Mouse (Mus musculus) erythroblast, embryonic 14.5 days (primary cell): ENCODE measurements around the gene Arhgef19. TPM values are rescaled to one million over a fixed set of nuclear protein-coding genes. Genes with fewer than 3 reads are reported as not detected.

ENCODE experiments used
- H3K27me3 ChIP-seq: 2 replicates; pipeline ENCODE4 v1.6.1; 2012; ENCODE audit warnings: inconsistent platforms; ENCODE audit not compliant: control insufficient read depth
- H3K36me3 ChIP-seq: 2 replicates; pipeline ENCODE4 v1.6.1; 2012; ENCODE audit warnings: mild to moderate bottlenecking, inconsistent platforms; ENCODE audit not compliant: control insufficient read depth
- H3K4me1 ChIP-seq: 2 replicates; pipeline ENCODE4 v1.6.1; 2012; ENCODE audit warnings: inconsistent platforms; ENCODE audit not compliant: control insufficient read depth
- H3K4me3 ChIP-seq: replicated peaks from 2 replicates; pipeline ENCODE3; 2012; ENCODE audit warnings: moderate library complexity, mild to moderate bottlenecking, inconsistent platforms
- H3K9me3 ChIP-seq: 2 replicates; pipeline ENCODE4 v1.6.1; 2012; ENCODE audit warnings: low read length, inconsistent platforms, mixed read lengths; ENCODE audit not compliant: control insufficient read depth
- GATA1 ChIP-seq: IDR thresholded peaks from 2 replicates; pipeline ENCODE4 v1.6.1; 2012; ENCODE audit warnings: low read length, inconsistent platforms, mixed read lengths
- TAL1 ChIP-seq: IDR thresholded peaks from 3 replicates; pipeline ENCODE4 v1.6.1; 2012; ENCODE audit warnings: low read length, inconsistent platforms, mixed read lengths
- polyA plus RNA-seq: library from polyadenylated mRNA; stranded (reverse); fragments of >175 nt; gene quantifications from 2 replicates; pipeline ENCODE4 v1.2.3, GENCODE M21; 2012

Arhgef19 gene
- polyA plus RNA-seq, 1 experiment, result 0.12 TPM

DNA sequence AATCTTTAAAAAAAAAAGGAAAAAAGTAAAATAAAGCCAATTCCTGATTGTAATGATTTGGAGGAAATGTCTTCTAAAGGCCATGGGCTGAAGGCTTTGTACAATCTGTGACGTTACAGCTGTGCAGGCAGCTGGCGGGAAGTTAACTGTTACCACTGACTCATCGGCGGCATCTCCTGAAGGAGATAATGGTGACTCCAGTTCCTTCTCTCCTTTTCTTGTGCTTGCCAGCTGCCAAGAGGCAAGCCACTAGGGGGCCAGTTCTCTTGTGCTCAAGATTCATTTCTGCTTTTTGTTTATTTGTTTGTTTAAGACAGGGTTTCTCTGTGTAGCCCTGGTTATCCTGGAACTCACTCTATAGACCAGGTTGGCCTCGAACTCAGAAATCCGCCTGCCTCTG lies 29.8 kb downstream of the Arhgef19 start:
- H3K27me3 ChIP-seq, result peaks cover 8% of the 10 kb centered on the region
- no peaks in the 10 kb centered on the region for H3K36me3 ChIP-seq
- H3K4me3 ChIP-seq, result no peak overlapping the region
- H3K4me1 ChIP-seq, result no peaks in the 10 kb centered on the region
- no peak for TF ChIP-seq GATA1
- TF ChIP-seq TAL1, result no peak
- no peaks in the 10 kb centered on the region; the same call in 1 of the 2 replicates for H3K9me3 ChIP-seq

DNA sequence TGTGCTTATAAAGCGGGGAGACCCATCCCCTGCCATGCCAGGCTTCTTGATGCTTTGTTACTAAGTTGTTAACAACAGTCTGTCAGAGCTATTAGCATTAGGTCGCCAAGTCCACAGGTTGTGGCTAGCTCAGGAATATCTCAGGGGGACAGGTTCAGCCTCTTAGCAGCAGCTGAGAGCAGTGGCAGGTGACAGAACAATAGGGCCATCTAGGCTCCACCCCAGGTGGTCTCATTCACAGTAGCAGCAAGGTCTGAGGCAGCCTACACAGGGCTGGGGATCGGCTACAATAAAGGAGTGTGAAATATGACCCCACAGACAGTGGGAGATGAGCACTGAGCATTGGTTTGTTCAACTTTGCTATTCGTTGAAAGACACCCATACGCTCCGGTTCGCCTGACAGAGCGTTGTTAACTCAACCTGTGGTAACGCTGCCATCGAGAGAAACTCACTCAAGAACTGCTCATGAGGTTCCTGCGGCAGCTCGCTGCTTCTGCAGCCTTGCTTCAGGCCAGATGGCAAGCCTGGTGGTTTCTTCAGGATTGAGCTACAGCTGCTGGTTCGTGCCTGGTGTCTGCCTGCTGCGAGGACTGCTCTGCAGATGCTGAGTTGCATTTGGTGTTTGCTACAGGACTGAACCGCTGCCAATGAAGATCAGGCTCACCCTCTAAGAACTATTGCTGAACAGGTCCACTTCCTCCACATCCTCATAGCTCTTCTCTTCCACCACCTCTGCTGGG lies 31.1 kb downstream of the Arhgef19 start:
- no peak overlapping the region for H3K4me3 ChIP-seq
- no peaks in the 10 kb centered on the region for H3K36me3 ChIP-seq
- TF ChIP-seq TAL1 (no peak), GATA1 (no peak)
- H3K27me3 ChIP-seq, result peaks cover 8% of the 10 kb centered on the region
- H3K4me1 ChIP-seq, result no peaks in the 10 kb centered on the region
- H3K9me3 ChIP-seq, result no peaks in the 10 kb centered on the region; the same call in 1 of the 2 replicates

DNA sequence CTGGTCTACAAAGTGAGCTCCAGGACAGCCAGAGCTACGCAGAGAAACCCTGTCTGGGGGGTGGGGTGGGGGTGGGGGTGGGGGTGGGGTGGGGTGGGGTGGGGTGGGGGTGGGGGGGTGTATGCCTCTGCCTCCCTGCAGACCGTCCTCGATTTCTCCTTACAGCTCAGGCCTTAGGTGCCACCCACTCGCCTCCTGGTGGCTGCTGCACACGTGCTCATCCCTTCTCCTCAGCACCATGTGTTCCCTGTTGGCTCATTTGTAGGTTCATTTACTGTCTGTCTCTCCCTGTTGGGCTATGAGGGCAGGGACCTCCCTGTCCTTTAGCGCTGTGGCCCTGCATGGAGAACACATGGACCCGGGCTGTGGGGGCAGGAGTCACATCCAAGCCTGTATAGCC lies 31.9 kb downstream of the Arhgef19 start:
- TF ChIP-seq GATA1 (no peak), TAL1 (no peak)
- no peak overlapping the region for H3K4me3 ChIP-seq
- H3K4me1 ChIP-seq, result no peaks in the 10 kb centered on the region
- no peaks in the 10 kb centered on the region; the same call in 1 of the 2 replicates for H3K9me3 ChIP-seq
- H3K36me3 ChIP-seq, result no peaks in the 10 kb centered on the region
- H3K27me3 ChIP-seq, result peaks cover 8% of the 10 kb centered on the region

DNA sequence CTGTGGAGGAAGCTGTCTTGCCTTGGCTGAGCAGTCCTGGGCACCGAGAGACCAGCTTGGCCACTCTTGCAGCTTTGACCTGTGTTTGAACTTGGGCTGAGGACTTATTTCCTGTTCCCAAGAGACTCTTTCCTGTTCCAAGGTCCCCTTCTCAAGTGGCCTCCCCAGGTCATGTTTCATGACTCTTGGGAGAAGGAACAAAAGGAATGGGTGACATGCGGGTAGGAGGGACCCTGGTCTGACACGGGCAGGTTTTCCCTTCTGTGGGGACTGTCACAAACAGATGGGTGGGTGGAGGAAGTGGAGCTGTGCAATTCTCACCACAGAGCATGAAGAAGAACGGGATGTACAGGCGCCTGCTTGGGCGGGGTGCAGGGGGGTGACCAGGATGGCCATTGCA lies 32.4 kb downstream of the Arhgef19 start:
- H3K36me3 ChIP-seq, result no peaks in the 10 kb centered on the region
- H3K9me3 ChIP-seq, result no peaks in the 10 kb centered on the region; the same call in 1 of the 2 replicates
- TF ChIP-seq TAL1 (no peak), GATA1 (no peak)
- peaks cover 8% of the 10 kb centered on the region for H3K27me3 ChIP-seq
- no peaks in the 10 kb centered on the region for H3K4me1 ChIP-seq
- H3K4me3 ChIP-seq, result no peak overlapping the region

DNA sequence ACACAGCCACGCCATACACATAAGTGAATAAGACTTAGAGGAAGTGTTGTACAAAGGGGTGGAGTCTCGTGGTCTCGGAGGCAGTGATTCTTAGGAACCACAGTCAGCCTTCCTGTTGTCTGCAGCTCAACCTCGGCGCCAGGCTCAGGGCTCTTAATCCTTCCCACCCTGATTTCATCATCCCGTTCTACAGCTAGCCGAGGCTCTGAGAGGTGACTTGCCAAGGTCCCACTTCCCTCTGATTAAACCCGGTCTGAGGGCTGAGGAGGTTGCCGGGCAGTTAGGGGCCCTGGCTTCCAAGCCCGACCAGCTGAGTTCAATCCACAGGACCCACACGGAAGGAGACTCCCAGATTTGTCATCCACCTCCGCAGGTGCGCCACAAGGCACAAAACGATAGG lies 33.6 kb downstream of the Arhgef19 start:
- Histone ChIP-seq H3K4me1 (no peaks in the 10 kb centered on the region), H3K27me3 (peaks cover 8% of the 10 kb centered on the region), H3K4me3 (no peak overlapping the region), H3K36me3 (no peaks in the 10 kb centered on the region), H3K9me3 (no peaks in the 10 kb centered on the region; the same call in 1 of the 2 replicates)
- TF ChIP-seq GATA1, result no peak
- no peak for TF ChIP-seq TAL1

DNA sequence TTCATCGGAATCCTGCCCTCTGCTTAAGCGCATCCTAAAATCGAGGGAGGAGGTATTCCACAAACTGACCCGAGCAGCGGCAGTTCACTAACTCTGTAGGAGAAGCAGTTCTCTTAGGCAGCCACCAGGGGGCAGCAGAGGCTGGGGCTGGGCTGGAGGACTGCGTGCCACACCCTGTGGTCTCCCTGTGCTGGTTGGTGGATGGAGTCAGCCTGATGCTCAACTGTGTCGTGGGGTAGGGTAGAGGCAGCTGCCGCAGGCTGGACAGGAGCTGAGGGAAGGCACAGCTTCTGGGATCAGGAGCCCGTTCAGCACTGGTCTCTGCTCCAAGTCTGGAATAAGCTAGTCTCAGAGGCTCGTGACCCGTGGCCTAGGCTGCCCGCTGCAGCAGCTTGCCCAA lies 34.0 kb downstream of the Arhgef19 start:
- Histone ChIP-seq H3K9me3 (no peaks in the 10 kb centered on the region; the same call in 1 of the 2 replicates), H3K4me3 (no peak overlapping the region), H3K27me3 (peaks cover 8% of the 10 kb centered on the region), H3K4me1 (no peaks in the 10 kb centered on the region), H3K36me3 (no peaks in the 10 kb centered on the region)
- TF ChIP-seq TAL1, result no peak
- no peak for TF ChIP-seq GATA1

DNA sequence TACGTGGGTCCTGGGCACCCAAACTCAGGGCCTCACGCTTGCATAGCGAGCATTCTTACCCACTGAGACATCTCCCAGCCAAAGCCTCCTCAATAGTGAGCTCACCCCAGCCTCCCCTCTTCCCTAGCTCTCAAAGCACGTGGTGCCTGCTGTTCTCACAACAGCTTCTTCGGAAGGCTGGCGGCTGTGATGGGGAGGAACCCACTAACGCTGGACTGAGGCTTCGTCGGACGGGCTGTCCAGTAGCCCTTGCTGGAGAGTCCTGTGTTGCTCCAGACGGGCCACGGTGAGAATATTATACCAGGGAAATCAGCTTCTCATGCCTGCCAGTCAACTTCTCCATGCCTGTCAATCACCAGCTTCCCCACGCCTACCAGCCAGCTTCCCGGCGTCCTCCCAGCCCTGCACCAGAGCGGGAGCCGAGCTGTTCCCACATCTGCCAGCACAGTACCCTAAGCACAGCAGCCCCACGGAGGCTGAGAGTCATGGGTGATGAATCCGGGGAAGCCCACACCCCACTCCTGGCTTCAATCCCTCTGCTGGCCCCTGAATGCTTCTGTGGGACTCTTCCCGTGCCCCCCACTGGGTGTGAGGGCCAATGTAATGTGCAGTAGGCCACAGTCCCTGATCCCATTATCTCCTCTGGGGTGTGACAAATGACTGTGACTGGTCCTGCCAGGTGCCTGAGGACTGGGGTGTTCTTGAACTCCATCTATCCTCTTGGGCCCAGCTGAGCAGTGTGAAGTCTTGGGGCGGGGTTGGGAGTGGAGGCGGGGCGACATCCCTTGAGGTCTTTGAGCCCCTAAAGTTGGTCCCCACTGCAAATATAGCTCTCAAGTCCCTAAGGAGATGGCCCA lies 35.4 kb downstream of the Arhgef19 start:
- TF ChIP-seq TAL1 (no peak), GATA1 (no peak)
- Histone ChIP-seq H3K4me1 (no peaks in the 10 kb centered on the region), H3K36me3 (no peaks in the 10 kb centered on the region), H3K4me3 (no peak overlapping the region), H3K27me3 (peaks cover 8% of the 10 kb centered on the region), H3K9me3 (no peaks in the 10 kb centered on the region)

DNA sequence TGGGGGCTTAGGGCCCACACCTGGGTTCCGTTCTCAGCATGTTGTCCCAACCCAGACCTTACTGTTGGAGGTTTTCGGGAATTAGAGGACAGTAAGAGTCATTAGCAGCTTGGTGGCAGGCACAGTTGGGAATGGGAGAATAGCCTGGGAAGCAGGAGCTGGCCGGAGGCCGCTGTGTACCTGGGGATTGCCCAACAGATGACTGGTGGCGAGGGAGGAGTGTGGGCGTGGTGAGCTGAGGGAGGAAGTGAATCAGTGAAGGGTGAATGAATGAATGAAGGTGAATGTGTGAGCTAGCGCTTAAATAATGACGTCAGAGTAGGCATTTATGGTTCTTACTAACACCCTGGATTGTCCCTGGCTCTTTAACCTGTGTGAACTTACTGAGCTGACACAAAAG lies 37.9 kb downstream of the Arhgef19 start:
- H3K36me3 ChIP-seq, result no peaks in the 10 kb centered on the region
- H3K4me1 ChIP-seq, result no peaks in the 10 kb centered on the region

DNA sequence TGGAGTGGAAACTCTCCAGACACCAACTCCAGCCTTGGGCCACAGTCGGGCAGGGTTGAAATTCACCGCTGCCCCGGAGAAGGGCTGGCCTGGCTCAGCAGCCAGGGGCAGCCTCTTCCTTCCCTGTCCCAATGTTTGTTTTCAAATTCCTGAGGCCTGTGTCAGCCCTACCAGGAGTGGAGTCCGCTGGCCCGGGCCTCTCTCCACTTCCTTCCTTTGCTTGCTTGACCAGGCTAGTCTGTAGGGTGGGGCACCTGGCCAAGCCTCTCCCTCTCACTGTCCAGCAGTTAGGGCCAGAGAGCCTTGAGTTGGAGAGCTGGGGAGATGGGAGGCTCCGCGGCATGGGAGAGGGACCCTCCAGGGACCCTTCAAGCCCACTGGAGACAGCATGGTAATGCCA lies 38.9 kb downstream of the Arhgef19 start:
- TF ChIP-seq GATA1 (no peak), TAL1 (no peak)
- peaks cover under 1% of the 10 kb centered on the region; the same call in 1 of the 2 replicates for H3K27me3 ChIP-seq
- H3K4me1 ChIP-seq, result no peaks in the 10 kb centered on the region
- no peaks in the 10 kb centered on the region for H3K9me3 ChIP-seq
- H3K36me3 ChIP-seq, result no peaks in the 10 kb centered on the region
- no peak overlapping the region for H3K4me3 ChIP-seq

More for the DNA sequence above, 37.9 kb downstream of the Arhgef19 start:
- Histone ChIP-seq H3K27me3 (peaks cover 8% of the 10 kb centered on the region), H3K9me3 (no peaks in the 10 kb centered on the region), H3K4me3 (no peak overlapping the region)
- TF ChIP-seq GATA1 (no peak), TAL1 (no peak)
